Mouse (Mus musculus) ES-E14 (cell line): ENCODE results near the gene Arhgap23. TPM values are rescaled to one million over a fixed set of nuclear protein-coding genes. Genes with fewer than 3 reads are reported as not detected.

ENCODE experiments used
- DNase-seq: peaks from one replicate; pipeline ENCODE4 v3.0.0-alpha.2; 2013; ENCODE audit warnings: low read depth, low spot score
- H3K27ac ChIP-seq: 2 replicates; pipeline ENCODE4 v1.5.1; 2012; ENCODE audit warnings: low read depth, mild to moderate bottlenecking, low read length, moderate library complexity, mixed read lengths; ENCODE audit not compliant: poor library complexity, insufficient read depth, severe bottlenecking
- H3K36me3 ChIP-seq: 2 replicates; pipeline ENCODE4 v1.6.1; 2012; ENCODE audit warnings: mild to moderate bottlenecking, low read length, moderate library complexity, mixed read lengths; ENCODE audit not compliant: control insufficient read depth, poor library complexity, insufficient read depth, severe bottlenecking
- H3K4me1 ChIP-seq, 2 experiments: fragments of 150-350 bp in 1 of 2; sonication (generic) in 1 of 2; 2 replicates each; pipeline ENCODE4 v1.6.1; 2012; ENCODE audit warnings: low read length in 2 of 2, mild to moderate bottlenecking in 1 of 2, mixed read lengths in 1 of 2; ENCODE audit not compliant: control insufficient read depth in 2 of 2, insufficient read depth in 2 of 2, poor library complexity in 1 of 2
- H3K4me3 ChIP-seq, 2 experiments: fragments of 150-350 bp in 1 of 2; sonication (generic) in 1 of 2; 2 replicates each; pipeline ENCODE4 v1.5.1; 2012; ENCODE audit warnings: low read length in 2 of 2, low read depth in 1 of 2, mild to moderate bottlenecking in 1 of 2, mixed read lengths in 1 of 2; ENCODE audit not compliant: insufficient read depth in 1 of 2, poor library complexity in 1 of 2, severe bottlenecking in 1 of 2
- H3K9ac ChIP-seq: 2 replicates; pipeline ENCODE4 v1.6.1; 2012; ENCODE audit warnings: low read depth, mild to moderate bottlenecking, low read length, mixed read lengths; ENCODE audit not compliant: poor library complexity, insufficient read depth, severe bottlenecking
- H3K9me3 ChIP-seq: fragments of 150-350 bp; sonication (generic); 2 replicates; pipeline ENCODE4 v1.6.1; 2012; ENCODE audit warnings: low read depth, mild to moderate bottlenecking, low read length; ENCODE audit not compliant: control insufficient read depth, insufficient read depth
- CHD2 ChIP-seq: IDR thresholded peaks from 2 replicates; pipeline ENCODE4 v1.6.1; 2014; ENCODE audit warnings: mild to moderate bottlenecking, low read depth, low read length, inconsistent platforms
- HCFC1 ChIP-seq: IDR thresholded peaks from 2 replicates; pipeline ENCODE4 v1.6.1; 2012; ENCODE audit warnings: low read length, inconsistent platforms, borderline replicate concordance; ENCODE audit not compliant: insufficient read depth
- MAFK ChIP-seq: IDR thresholded peaks from 2 replicates; pipeline ENCODE4 v1.6.1; 2014; ENCODE audit warnings: mild to moderate bottlenecking, low read depth, low read length, inconsistent platforms; ENCODE audit not compliant: insufficient read depth
- ZC3H11A ChIP-seq: IDR thresholded peaks from 2 replicates; pipeline ENCODE4 v1.6.1; 2012; ENCODE audit warnings: low read depth, mild to moderate bottlenecking, inconsistent platforms, low read length, borderline replicate concordance
- ZNF384 ChIP-seq: IDR thresholded peaks from 2 replicates; pipeline ENCODE4 v1.6.1; 2012; ENCODE audit warnings: low read depth, low read length, inconsistent platforms
- in situ Hi-C, 2 experiments: fragments of 600-800 bp; cut with MboI; formaldehyde crosslinking; loops; one replicate each; pipeline ENCODE4 v1.15.1; 2025; ENCODE audit warnings: low sequenced_read_pairs in 2 of 2, inconsistent platforms in 1 of 2; ENCODE audit not compliant: unreplicated experiment in 2 of 2
- total RNA-seq: library from RNA; depleted of rRNA; stranded (reverse); fragments of 300-350 nt; gene quantifications from 2 replicates; pipeline ENCODE4 v1.2.3, GENCODE M21; 2012

Gene Arhgap23
- total RNA-seq, 1 experiment: 22.6 TPM

- no peaks in the 10 kb centered on the region for H3K36me3 ChIP-seq
- H3K4me1 ChIP-seq: peaks cover 4 to 33% of the 10 kb centered on the region in 2 experiments
- TF ChIP-seq MAFK: 0 out of 2 replicates have a peak, but pooled peaks have one; percentile 41
- TF ChIP-seq HCFC1: no peak
- TF ChIP-seq ZC3H11A: no peak
- H3K9ac ChIP-seq: peak overlapping the region; percentile 5; the same call in 1 of the 2 replicates
- in situ Hi-C loops: no loop called here
- no peak overlapping the region for H3K27ac ChIP-seq
- H3K4me3 ChIP-seq: peak overlapping the region in 1 of 2 experiments; percentile 9; a peak in 1 of 4 replicates
- no peak for DNase-seq
- H3K9me3 ChIP-seq: no peaks in the 10 kb centered on the region
These were observed 127.1 kb downstream of the Arhgap23 start for GRCm38 (mm10) chr11:97542171-97543150.

DNA sequence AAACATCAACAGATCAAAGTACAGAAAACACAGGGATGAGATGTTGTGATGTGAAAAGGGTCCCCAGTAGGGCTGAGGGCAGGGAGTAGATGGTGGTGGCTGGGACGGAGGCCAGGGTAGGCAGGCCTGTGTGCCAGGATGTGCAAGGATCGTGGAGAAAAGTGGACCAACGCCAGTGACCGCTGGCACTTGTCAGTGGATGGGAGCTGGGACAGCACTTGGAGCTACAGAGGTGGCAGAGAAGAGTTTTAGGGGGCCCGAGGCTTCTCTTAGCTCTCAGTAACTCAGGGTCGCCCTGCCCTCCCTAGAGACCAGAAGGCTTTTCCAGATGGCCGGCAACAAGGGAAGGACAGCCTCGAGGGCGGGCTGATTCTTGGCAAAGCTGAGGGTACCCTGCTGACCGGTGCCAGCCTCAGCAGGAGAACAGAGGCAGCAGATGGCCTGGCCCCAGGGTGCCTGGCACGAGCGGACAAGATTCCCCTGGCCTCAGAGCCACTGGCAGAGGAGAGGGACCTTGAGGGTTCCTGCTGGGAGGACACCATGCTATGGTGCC is 127.9 kb downstream of the Arhgap23 start:
- in situ Hi-C loops: no loop called here
- Histone ChIP-seq H3K9ac (no peak overlapping the region), H3K27ac (no peak overlapping the region), H3K4me1 (peaks cover 4 to 32% of the 10 kb centered on the region in 2 experiments), H3K9me3 (no peaks in the 10 kb centered on the region), H3K4me3 (no peak overlapping the region), H3K36me3 (no peaks in the 10 kb centered on the region)
- no peak for TF ChIP-seq ZNF384
- TF ChIP-seq MAFK: no peak
- no peak for TF ChIP-seq CHD2
- no peak for TF ChIP-seq ZC3H11A
- no peak for TF ChIP-seq HCFC1
- DNase-seq: no peak

DNA sequence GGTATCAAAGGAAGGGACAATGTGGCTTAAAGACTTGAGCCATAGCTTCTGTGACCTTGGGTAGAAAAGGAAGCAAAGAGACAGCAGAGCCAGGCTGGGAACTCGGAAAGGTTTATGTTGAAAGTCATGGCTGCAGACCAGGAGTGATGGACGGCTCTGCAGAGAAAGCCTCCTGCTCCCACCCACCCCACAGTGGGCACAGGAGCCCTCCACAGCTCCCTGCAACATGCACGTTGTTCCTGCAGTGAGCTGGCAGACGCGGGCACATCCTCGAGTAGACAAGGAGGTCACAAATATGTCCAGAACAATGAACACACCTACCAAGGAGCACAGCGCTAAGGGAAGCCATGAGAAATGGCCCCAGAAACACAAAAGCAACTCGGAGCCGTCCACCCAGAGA is 128.6 kb downstream of the Arhgap23 start:
- in situ Hi-C loops: no loop called here
- no peak overlapping the region for H3K27ac ChIP-seq
- H3K4me3 ChIP-seq: no peak overlapping the region
- no peak for DNase-seq
- TF ChIP-seq HCFC1 (no peak), CHD2 (no peak), ZC3H11A (no peak), ZNF384 (no peak), MAFK (no peak)
- H3K9ac ChIP-seq: no peak overlapping the region
- H3K9me3 ChIP-seq: no peaks in the 10 kb centered on the region
- H3K36me3 ChIP-seq: no peaks in the 10 kb centered on the region
- H3K4me1 ChIP-seq: peaks cover 4 to 32% of the 10 kb centered on the region in 2 experiments

DNA sequence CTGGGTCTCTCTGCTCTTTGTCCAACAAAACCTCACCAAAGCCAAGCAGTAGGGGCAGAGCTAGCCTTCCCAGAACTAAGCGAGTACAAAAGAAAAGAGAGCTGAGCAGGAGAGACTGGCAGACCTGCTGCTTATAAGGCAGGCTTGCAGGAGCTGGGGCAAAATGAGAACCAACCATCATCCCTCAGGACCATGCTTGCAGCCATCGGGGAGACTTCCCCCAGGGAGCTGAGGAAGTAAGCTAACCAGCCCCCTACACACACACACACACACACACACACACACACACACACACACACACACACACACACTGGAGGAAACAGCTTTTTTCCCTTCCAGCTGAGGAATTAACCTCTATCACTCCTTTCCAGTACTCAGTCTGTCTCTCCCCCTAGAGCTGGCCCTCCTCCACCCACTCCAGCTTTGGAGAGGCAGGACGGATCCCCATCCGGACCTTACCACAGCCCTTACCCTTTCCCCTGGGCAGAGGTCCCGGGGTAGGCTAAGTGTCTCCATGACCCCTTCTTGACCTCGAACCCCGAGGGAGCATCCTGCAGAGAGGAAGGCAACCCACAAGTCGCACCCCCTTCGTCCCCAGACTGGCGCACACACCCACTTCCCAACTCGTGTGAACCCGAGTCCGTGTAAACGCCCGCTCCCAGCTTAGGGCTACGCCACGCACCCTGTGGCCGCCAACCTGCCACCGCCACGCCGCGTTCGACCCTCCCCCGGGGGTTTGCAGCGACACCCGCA is 130.7 kb downstream of the Arhgap23 start:
- Histone ChIP-seq H3K27ac (no peak overlapping the region), H3K9me3 (no peaks in the 10 kb centered on the region), H3K4me3 (peak overlapping the region; percentile 88 to 92), H3K4me1 (peaks cover 4 to 29% of the 10 kb centered on the region in 2 experiments), H3K36me3 (no peaks in the 10 kb centered on the region), H3K9ac (peak overlapping the region; percentile 76)
- no peak for TF ChIP-seq ZC3H11A
- no peak for TF ChIP-seq CHD2
- no peak for TF ChIP-seq MAFK
- no peak for TF ChIP-seq ZNF384
- TF ChIP-seq HCFC1: no peak
- in situ Hi-C loops: no loop called here
- DNase-seq: no peak
